Mouse (Mus musculus): ENCODE results near the gene Slc18a3. TPM values are rescaled to one million over a fixed set of nuclear protein-coding genes. Genes with fewer than 3 reads are reported as not detected.

Slc18a3 gene
- polyA plus RNA-seq (2014; fragmentation: Illumina TruSeq; extraction: RNeasy Lipid Tissue Mini Kit (QIAGEN cat#74804); ENCODE audit: low read depth, low replicate concordance): not detected

DNA sequence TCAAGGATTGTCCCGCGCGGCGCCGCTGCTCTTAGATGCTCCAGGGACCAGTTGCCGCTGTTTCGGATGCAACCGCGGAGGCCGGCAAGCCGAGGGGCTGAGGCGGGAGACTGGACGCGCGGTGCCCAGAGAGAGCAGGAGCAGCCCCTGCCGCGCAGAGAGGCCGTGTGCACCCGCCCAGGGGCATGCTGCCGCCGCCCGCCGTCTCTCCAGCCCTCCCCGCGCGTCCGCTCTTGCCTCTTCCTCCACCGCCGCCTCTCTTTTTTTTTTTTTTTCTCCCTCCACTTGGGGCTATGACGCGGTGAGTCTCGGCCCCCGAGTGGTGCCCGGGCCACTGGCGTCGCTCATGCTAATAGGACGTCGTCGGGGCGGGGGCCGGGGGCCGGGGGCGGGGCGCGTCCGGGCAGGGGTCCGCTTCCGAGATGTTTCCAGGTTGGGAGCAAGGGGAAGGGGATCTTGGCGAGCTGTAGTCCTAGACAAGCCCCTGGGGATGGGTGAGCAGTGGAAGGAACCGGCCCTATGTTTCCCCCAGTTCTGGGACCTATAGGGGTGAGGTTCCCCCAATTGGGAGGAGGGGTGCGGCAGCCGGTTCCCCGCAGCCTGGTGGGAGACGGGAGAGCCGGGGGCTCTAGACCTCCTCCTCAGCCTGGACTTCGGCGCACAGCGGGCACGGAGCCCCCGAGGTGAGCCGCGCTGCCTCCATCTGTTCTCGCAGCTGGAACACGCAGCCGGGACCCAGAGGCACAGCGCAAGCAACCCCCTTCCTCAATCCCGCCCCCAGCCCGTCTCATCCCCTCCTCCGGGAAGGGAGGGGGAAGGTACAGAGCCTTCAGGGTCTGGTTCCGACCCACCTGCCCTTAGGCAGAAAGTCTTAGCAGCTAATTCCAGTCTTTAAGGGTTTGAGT is at the start of gene Slc18a3:
Gene Slc18a3, minus strand, starts transcription at position 250 of the 905 bp plus-strand sequence.

GRCm38 (mm10) chr14:32513336-32514032 is 48.8 kb upstream of the Slc18a3 start, which contains the start of gene Ercc6:
TSS of gene Ercc6 (plus strand) at chr14:32513521.

DNA sequence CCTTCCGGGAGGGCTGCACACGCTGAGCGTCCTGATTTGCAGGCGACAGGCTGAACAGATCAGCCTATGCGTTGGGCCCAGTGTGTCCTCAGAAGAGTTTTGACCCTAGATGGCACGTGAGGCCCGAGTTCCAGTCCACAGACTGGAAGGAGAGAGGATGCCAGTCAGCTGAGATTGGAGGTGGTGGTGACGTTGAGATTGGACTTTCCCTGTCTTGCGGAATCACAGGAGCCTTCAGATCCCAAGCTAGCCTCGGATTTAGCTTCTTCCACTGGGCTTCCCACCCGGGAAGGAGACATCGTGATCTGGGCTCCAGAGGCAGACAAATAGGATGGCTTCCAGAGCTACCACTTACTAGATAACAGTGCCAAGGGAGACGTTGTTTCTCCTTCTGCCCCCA is 1.2 kb upstream of the Slc18a3 start, which contains the start of gene Chat:
Gene Chat, minus strand, starts transcription at position 101 of the 400 bp plus-strand sequence.

Other genes with a start within 250 kb of the Slc18a3 start
- 9.2 TPM for gene Ogdhl, start 142.8 kb downstream of the Slc18a3 start, polyA plus RNA-seq (2014; fragmentation: Illumina TruSeq; extraction: RNeasy Lipid Tissue Mini Kit (QIAGEN cat#74804); ENCODE audit: low read depth, low replicate concordance)
- gene 1700024G13Rik, start 76.5 kb downstream of the Slc18a3 start, polyA plus RNA-seq (2014; fragmentation: Illumina TruSeq; extraction: RNeasy Lipid Tissue Mini Kit (QIAGEN cat#74804); ENCODE audit: low read depth, low replicate concordance): 2.5 TPM
- not detected for gene Chat, start 1.1 kb upstream of the Slc18a3 start, polyA plus RNA-seq (2014; fragmentation: Illumina TruSeq; extraction: RNeasy Lipid Tissue Mini Kit (QIAGEN cat#74804); ENCODE audit: low read depth, low replicate concordance)
- gene Ercc6, start 48.7 kb upstream of the Slc18a3 start, polyA plus RNA-seq (2014; fragmentation: Illumina TruSeq; extraction: RNeasy Lipid Tissue Mini Kit (QIAGEN cat#74804); ENCODE audit: low read depth, low replicate concordance): 7.7 TPM
- not detected for gene Prrxl1, start 134.6 kb upstream of the Slc18a3 start, polyA plus RNA-seq (2014; fragmentation: Illumina TruSeq; extraction: RNeasy Lipid Tissue Mini Kit (QIAGEN cat#74804); ENCODE audit: low read depth, low replicate concordance)
- gene 3425401B19Rik, start 220.4 kb upstream of the Slc18a3 start, polyA plus RNA-seq (2014; fragmentation: Illumina TruSeq; extraction: RNeasy Lipid Tissue Mini Kit (QIAGEN cat#74804); ENCODE audit: low read depth, low replicate concordance): 0.45 TPM